ENCODE assay signal across 18 mouse cellular contexts in genomic region chr16:55612873-55613272, GRCm38 (mm10).
A peak's percentile ranks its signal among the peaks of the same experiment; 100 is the strongest.
DNase-seq lines count a peak whose midpoint lies in the region; ATAC-seq and TF ChIP-seq lines count a peak whose summit lies in the region.
"Had no signal": no experiment of that assay in that cellular context is flagged by ENCODE, and none has a peak within 500 bp of the region (broad histone marks: within the 10 kb centered on the region; RNA-seq: fewer than 3 reads in every experiment).

No protein-coding gene starts in this region.

- H3K36me3 ChIP-seq in kidney, embryonic 16.5 days (ENCODE audit: insufficient read depth, low read length): no peaks in the 10 kb centered on the region
- H3K36me3 ChIP-seq: heart, embryonic 15.5 days; hindbrain, embryonic 12.5 days; intestine, embryonic 15.5 days; neural tube, embryonic 13.5 days had no signal

- 61% methylated on average over 3 of the region's 3 CpGs for WGBS in kidney, embryonic 16.5 days

- no peaks in the 10 kb centered on the region; the same call in 1 of the 2 replicates for H3K9me3 ChIP-seq in kidney, embryonic 16.5 days (ENCODE audit: low read length)
- H3K9me3 ChIP-seq: heart, embryonic 15.5 days; hindbrain, embryonic 12.5 days; intestine, embryonic 15.5 days; neural tube, embryonic 13.5 days had no signal

- no peak overlapping the region for H3K4me3 ChIP-seq in kidney, embryonic 16.5 days (ENCODE audit: low read length)
- no peak overlapping the region for H3K4me3 ChIP-seq in gastrocnemius, adult 2 months
- H3K4me3 ChIP-seq: heart, embryonic 15.5 days; hindbrain, embryonic 12.5 days; intestine, embryonic 15.5 days; megakaryocyte, embryonic 14.5 days; neural tube, embryonic 13.5 days had no signal

- no peaks in the 10 kb centered on the region for H3K27me3 ChIP-seq in kidney, embryonic 16.5 days (ENCODE audit: insufficient read depth, low read length)
- H3K27me3 ChIP-seq: heart, embryonic 15.5 days; hindbrain, embryonic 12.5 days; intestine, embryonic 15.5 days; megakaryocyte, embryonic 14.5 days; neural tube, embryonic 13.5 days had no signal

- no peaks in the 10 kb centered on the region for H3K4me1 ChIP-seq in kidney, embryonic 16.5 days (ENCODE audit: insufficient read depth, low read length)
- H3K4me1 ChIP-seq: heart, embryonic 15.5 days; hindbrain, embryonic 12.5 days; intestine, embryonic 15.5 days; neural tube, embryonic 13.5 days had no signal

- H3K27ac ChIP-seq in kidney, embryonic 16.5 days (ENCODE audit: low read length): no peak overlapping the region
- no peak overlapping the region for H3K27ac ChIP-seq in gastrocnemius, adult 2 months
- H3K27ac ChIP-seq: heart, embryonic 15.5 days; hindbrain, embryonic 12.5 days; intestine, embryonic 15.5 days; liver, embryonic 14.5 days; neural tube, embryonic 13.5 days had no signal

- no peak overlapping the region for H3K4me2 ChIP-seq in kidney, embryonic 16.5 days (replicated peaks; ENCODE audit: low read depth, low read length)
- H3K4me2 ChIP-seq: heart, embryonic 15.5 days; hindbrain, embryonic 12.5 days; intestine, embryonic 15.5 days; neural tube, embryonic 13.5 days had no signal

- TF ChIP-seq CTCF in gastrocnemius, adult 2 months (IDR thresholded peaks at IDR 0.05): no peak

- ATAC-seq in kidney, embryonic 16.5 days (ENCODE audit: low FRiP score, low TSS enrichment): no peak
- ATAC-seq: forebrain, postnatal 0 days; intestine, embryonic 15.5 days had no signal

- DNase-seq in adrenal gland, adult (ENCODE audit: inconsistent age in 2 of 2, low spot score in 1 of 2): peak; percentile 31 to 55
- DNase-seq in adrenal gland, adult 18-20 months (ENCODE audit: low spot score in 2 of 2): no peak
- DNase-seq in kidney, adult 8-10 months: peak; percentile 18 to 21
- DNase-seq in adrenal gland, postnatal 36 days: peak; percentile 33 to 39
- peak; percentile 51 for DNase-seq in lung, postnatal 25 days (ENCODE audit: low spot score)
- no peak for DNase-seq in spleen, adult 18-20 months
- DNase-seq in gastrocnemius, adult 2 months: no peak
- DNase-seq: cerebellum, adult 2 months; forebrain, postnatal 0 days; gastrocnemius, postnatal 14 days; left cerebral cortex, postnatal 4 days had no signal

- no peak overlapping the region for H3K9ac ChIP-seq in kidney, embryonic 16.5 days (replicated peaks; ENCODE audit: low read length)
- H3K9ac ChIP-seq: forebrain, postnatal 0 days; heart, embryonic 15.5 days; hindbrain, embryonic 12.5 days; intestine, embryonic 15.5 days; liver, embryonic 14.5 days; neural tube, embryonic 13.5 days had no signal

- intact Hi-C loops in gastrocnemius, adult 2 months (cut with DNase I): no loop called here

Comparison
In these comparisons a context has a peak if more than half of its experiments do, and no peak if none do; other contexts are left out.
1. DNase-seq: peak in adrenal gland, adult (2 of 2), kidney, adult 8-10 months (2 of 2), adrenal gland, postnatal 36 days (2 of 2) and lung, postnatal 25 days (single experiment); none in adrenal gland, adult 18-20 months (0 of 2), spleen, adult 18-20 months (0 of 2) and gastrocnemius, adult 2 months (single experiment).